Mouse (Mus musculus) right cerebral cortex, postnatal 10 days (tissue): Measurements from ENCODE around the gene Atp5d.

Experiments used
- DNase-seq, 2 experiments: peaks; one replicate each; pipeline ENCODE4 v3.0.0; 2021; ENCODE audit warnings: low spot score in 2 of 2

Atp5d gene

GRCm38 (mm10) chr10:80116927-80117691 lies 21.3 kb upstream of the Atp5d start:
- DNase-seq: peak in 1 of 2 experiments; percentile 44

DNA sequence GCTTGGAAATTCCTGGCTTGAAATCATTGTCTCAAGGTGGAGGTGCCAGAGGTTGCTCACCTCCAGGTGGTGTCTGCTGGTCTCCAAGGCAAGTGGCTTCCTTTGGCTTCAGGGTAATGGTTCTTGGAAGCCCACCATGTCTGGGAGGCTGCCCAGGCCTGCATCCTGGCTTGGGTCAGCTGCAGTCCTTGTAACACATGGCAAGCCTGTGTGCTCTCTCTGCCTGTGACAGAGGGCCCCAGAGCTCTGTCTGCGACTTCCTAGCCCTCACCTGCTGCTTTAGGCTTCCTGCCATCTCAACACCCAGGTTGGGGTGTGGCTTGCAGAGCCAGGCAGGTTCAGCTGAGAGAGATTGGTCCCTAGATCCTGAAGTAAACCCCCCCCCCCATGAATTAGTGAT lies 20.7 kb upstream of the Atp5d start:
- DNase-seq: peak in 1 of 2 experiments; percentile 35

- DNase-seq: peak in 1 of 2 experiments; percentile 44
These were observed 19.9 kb upstream of the Atp5d start for GRCm38 (mm10) chr10:80118552-80118951.

- no peak for DNase-seq
These were observed 18.3 kb upstream of the Atp5d start for GRCm38 (mm10) chr10:80120146-80120545.

- DNase-seq: no peak
These were observed 16.8 kb upstream of the Atp5d start for GRCm38 (mm10) chr10:80121639-80122038.

DNA sequence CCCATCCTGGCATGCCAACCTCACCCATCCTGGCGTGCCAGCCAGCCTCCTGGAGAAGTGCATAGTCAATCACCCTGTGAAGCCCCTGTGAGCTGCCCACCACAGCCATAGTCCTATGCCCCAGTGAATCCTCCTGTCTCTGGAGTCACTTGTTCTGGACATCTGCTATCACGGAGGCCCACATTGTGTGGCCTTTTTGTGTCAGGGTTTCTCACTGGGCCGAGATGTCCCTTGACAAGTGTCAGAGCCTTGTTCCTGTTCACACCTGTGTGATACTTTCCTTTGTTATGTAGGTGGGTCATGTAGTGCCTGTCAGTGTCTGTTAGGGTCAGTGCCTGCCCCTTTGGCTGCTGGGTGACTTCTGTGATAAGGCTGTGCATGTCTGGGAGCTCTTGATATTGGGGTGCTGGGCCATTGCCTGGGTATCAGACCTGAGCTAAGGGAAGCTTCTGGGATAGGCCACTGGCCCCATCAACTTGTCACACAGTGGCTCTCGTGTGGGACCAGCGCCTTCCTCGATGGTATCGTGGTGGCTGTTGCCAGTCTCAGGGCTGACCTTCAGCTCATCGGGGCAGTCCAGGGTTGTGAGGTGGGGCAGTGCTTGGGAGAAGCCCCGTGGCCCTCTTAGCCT lies 14.4 kb upstream of the Atp5d start:
- DNase-seq: peak in 1 of 2 experiments; percentile 25

GRCm38 (mm10) chr10:80127920-80128319 lies 10.5 kb upstream of the Atp5d start:
- no peak for DNase-seq

DNA sequence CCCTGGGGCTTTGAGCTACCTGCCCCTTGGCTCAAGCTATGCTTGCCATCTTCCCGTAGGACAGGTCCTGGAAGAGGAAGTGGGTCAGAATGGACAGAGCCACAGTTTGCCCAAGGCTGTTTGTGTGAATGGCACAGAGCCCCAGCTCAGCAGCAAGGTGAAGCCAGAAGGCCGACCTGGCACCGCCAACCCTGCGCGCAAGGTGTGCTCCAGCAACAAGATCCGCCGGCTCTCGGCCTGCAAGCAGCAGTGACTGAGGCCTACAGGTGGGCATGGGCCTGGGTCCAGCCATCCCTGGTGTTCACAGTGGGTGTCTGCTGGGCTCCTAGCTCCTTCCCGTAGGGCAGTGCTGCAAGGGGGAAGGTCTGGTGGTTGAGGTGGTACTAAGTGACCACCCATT lies 8.6 kb upstream of the Atp5d start:
- DNase-seq: peak; percentile 52 to 63

DNA sequence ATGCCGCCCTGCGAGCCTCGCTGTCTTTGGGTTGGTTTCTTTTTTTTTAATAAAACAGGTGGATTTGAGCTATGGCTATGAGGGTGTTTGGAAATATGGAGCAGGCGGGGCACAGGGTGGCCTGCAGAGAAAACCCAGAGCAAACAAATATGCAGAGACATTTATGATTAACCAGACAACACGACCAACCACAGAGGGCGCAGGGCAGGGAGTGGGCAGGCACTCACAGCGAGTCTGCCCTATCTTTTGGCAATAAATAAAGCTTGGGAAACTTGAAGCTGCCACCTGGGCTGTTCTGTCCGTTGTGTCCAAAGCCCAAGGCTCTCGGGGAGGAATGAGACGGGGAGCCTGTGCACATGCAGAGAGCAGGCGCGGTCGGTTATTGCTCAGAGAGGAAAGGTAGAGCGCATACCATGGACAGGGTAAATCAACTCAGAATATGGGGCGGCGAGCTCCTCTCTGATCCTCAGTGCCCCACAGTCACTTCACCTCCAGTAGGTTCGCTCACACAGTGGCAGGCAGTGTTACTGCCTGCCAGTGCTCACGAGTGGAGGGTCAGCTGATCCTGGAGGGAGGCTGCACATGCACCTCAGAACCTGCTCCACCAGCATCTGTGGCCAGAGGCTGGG lies 7.9 kb upstream of the Atp5d start:
- DNase-seq: peak in 1 of 2 experiments; percentile 35

GRCm38 (mm10) chr10:80131316-80131951 lies 7.0 kb upstream of the Atp5d start:
- DNase-seq: peak; percentile 83 to 88

GRCm38 (mm10) chr10:80131952-80132350 lies 6.5 kb upstream of the Atp5d start:
- peak; percentile 45 to 60 for DNase-seq

- DNase-seq: peak; percentile 69 to 71
These were observed 5.1 kb upstream of the Atp5d start for GRCm38 (mm10) chr10:80133226-80133849.

GRCm38 (mm10) chr10:80134421-80134820 lies 4.0 kb upstream of the Atp5d start:
- DNase-seq: peak; percentile 40 to 52

DNA sequence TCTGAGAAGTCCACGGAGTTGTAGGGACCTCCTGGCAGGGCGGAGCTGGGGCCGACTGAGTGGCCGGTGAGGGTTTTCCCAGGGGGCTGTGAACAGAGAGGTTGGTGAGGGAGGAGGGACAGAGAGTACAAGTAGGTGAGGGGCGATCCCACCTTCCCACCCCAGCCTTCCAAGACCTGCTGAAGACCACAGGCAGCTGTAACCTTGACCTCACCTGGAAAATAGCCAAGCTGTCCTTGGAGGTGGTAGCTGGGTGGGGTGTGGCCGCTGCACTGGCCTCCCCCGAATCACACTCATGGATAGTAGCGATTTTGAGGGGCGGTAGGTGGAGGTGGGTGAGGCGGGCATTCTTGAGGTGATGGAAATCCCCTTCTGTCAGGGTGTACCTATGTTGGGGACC lies 3.3 kb upstream of the Atp5d start:
- peak in 1 of 2 experiments; percentile 55 for DNase-seq

- DNase-seq: no peak
These were observed 2.8 kb upstream of the Atp5d start for GRCm38 (mm10) chr10:80135641-80136040.

GRCm38 (mm10) chr10:80136179-80136951 lies 2.1 kb upstream of the Atp5d start:
- peak; percentile 40 to 46 for DNase-seq

DNA sequence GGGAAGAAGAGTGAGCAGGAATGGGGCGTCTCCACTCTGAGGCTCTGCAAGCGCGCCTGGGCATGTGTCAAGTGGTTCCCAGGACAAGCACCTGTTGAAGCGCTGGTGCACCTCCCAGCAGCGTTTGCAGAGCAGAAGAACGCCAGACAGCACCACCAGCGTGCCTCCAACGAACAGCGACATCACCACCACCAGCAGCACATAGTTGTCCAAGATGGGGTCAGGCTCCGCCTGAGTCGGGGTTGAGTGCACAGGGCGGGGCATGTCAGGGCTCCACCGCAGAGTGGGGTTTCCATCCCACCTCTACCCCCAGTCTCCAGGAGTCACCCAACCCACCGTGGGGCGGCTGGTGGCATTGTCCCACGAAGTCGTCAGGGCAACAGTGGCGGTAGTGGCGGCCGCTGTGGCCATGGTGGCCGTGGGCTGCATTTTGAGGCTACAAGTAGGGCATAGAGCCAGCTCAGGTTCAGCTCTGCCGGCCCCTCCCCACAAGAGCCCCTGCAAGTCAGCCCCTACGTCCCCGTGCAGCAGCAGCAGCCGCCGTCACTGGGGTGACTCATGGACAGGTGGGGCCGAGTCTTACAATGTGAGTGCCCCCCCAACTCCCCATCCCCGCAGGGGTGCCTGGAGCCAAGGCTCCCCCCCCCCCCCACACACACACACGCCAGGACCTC lies 1.3 kb upstream of the Atp5d start:
- peak; percentile 73 to 76 for DNase-seq

DNA sequence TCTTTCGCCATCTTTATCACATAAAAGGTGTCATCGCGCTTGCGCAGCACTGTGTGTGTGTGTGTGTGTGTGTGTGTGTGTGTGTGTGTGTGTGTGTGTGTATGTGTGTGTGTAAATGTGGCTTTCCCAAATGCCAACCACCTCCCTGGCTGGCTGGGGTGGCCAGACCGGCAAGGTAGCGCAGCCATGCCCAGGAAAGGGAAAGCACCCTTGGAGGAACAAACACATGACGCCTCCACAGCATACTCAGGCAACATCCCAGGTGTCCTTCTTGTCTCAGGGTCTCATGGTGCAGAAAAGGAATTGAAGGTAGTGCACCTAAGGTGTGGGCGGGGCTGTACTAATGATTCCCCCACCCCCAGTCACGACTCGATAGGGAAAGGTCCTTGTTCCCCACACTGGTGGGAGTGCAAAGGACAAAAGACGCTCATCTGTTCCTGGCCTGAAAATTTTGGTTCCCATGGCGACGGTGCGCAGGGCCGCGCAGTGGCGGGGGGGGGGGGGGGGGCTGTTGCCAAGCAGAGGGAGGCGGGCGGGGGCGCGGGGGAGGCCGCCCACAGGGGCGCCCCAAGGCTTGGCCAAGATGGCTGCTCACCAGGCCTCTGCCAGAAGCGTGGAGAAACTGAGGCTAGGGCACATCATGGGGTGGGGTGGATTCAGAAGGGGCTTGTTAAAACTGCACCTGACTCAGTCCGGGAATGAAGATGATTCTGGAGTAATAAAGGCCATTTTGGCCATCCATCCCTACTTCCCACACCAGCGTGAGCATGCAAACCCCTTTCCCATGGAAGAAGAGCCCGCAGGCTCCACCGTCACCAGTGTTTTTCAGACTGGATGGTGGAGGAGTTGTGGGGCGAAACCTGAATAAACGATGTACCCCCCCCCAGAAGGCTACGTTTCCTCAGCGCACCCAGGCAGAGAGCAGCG lies 543 bp upstream of the Atp5d start:
- peak; percentile 67 to 84 for DNase-seq

DNA sequence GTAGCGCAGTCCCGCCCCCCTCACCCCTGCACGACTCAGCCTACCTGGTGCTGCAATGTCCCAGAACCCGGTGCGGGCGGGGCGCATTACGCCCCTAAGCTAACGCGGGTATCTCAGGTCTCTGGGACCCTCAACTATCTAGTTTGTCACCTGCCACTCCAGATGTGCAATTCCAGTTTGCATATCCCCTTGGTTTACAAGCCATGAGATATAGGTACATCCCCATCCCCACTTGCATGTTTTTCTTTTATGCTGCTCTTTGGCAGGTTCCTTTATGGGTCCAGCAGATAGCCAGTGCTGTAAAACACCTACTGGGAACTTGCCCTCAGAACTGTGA lies 975 bp downstream of the Atp5d start:
- no peak for DNase-seq
